Mouse (Mus musculus) thymus, postnatal 10 days (tissue): Measurements from ENCODE around the gene Inka1.
"Not testable (repeated sequence)": the region's sequence is repeated elsewhere in the genome, so short reads cannot be mapped to it uniquely, and the experiment has no call there.

Experiments
- DNase-seq, 2 experiments: peaks; one replicate each; pipeline ENCODE4 v3.0.0; 2021; ENCODE audit warnings: low spot score in 2 of 2

Gene Inka1

GRCm38 (mm10) chr9:107985131-107986119 lies at the start of gene Inka1:
TSS of gene Inka1 (minus strand) at chr9:107985879.
- DNase-seq: peak; percentile 87 to 94

GRCm38 (mm10) chr9:108032126-108032525 lies 46.4 kb upstream of the Inka1 start:
- no peak for DNase-seq

- no peak for DNase-seq
These were observed 42.2 kb upstream of the Inka1 start for GRCm38 (mm10) chr9:108027867-108028266.

GRCm38 (mm10) chr9:108026584-108026983 lies 40.9 kb upstream of the Inka1 start:
- no peak for DNase-seq

- no peak for DNase-seq
These were observed 37.5 kb upstream of the Inka1 start for GRCm38 (mm10) chr9:108023216-108023615.

- no peak for DNase-seq
These were observed 35.1 kb upstream of the Inka1 start for GRCm38 (mm10) chr9:108020741-108021140.

GRCm38 (mm10) chr9:108017127-108017526 lies 31.4 kb upstream of the Inka1 start:
- no peak for DNase-seq

- DNase-seq: not testable (repeated sequence)
These were observed 27.9 kb upstream of the Inka1 start for GRCm38 (mm10) chr9:108013577-108013976.

GRCm38 (mm10) chr9:108010385-108010784 lies 24.7 kb upstream of the Inka1 start:
- DNase-seq: no peak

- DNase-seq: no peak
These were observed 22.4 kb upstream of the Inka1 start for GRCm38 (mm10) chr9:108008041-108008440.

- DNase-seq: peak; percentile 42 to 46
These were observed 17.8 kb upstream of the Inka1 start for GRCm38 (mm10) chr9:108003531-108003890.

GRCm38 (mm10) chr9:108002778-108003530 lies 17.3 kb upstream of the Inka1 start:
- peak in 1 of 2 experiments; percentile 37 for DNase-seq

- DNase-seq: peak; percentile 100
These were observed 16.5 kb upstream of the Inka1 start, which contains the start of gene Ip6k1 for GRCm38 (mm10) chr9:108001922-108002770. TSS of gene Ip6k1 (plus strand) at chr9:108002501.

GRCm38 (mm10) chr9:107996049-107996448 lies 10.4 kb upstream of the Inka1 start, which contains the start of gene Gm20662:
TSS of gene Gm20662 (plus strand) at chr9:107996349.
- no peak for DNase-seq

GRCm38 (mm10) chr9:107995513-107995912 lies 9.8 kb upstream of the Inka1 start:
- DNase-seq: no peak

GRCm38 (mm10) chr9:107994464-107994863 lies 8.8 kb upstream of the Inka1 start:
- DNase-seq: no peak

GRCm38 (mm10) chr9:107993013-107993412 lies 7.3 kb upstream of the Inka1 start:
- peak; percentile 39 to 48 for DNase-seq

GRCm38 (mm10) chr9:107992197-107992596 lies 6.5 kb upstream of the Inka1 start, which contains the start of gene Cdhr4:
TSS of gene Cdhr4 (plus strand) at chr9:107992497.
- no peak for DNase-seq

GRCm38 (mm10) chr9:107987950-107988349 lies 2.3 kb upstream of the Inka1 start:
- no peak for DNase-seq

GRCm38 (mm10) chr9:107986376-107986775 lies 697 bp upstream of the Inka1 start:
- DNase-seq: peak; percentile 53 to 76

GRCm38 (mm10) chr9:107984754-107985055 lies 974 bp downstream of the Inka1 start:
- DNase-seq: no peak
